Mouse (Mus musculus): Measurements from ENCODE around the gene Bbip1. TPM values are rescaled to one million over a fixed set of nuclear protein-coding genes. Genes with fewer than 3 reads are reported as not detected.

The Bbip1 gene
- total and polyA plus RNA-seq, 3 experiments, result 71.3 to 75.9 TPM; not detected in 1

- TF ChIP-seq SIN3A (IDR thresholded peaks at IDR 0.05; ENCODE audit: low read length) (peak; percentile 60; the same call in 1 of the 2 replicates), NELFE (IDR thresholded peaks at IDR 0.05; ENCODE audit: low read depth, low read length) (no peak), ZC3H11A (IDR thresholded peaks at IDR 0.05; ENCODE audit: low read depth, low read length) (no peak), MYC (IDR thresholded peaks at IDR 0.05; ENCODE audit: low read depth, low read length) (0 out of 2 replicates have a peak, but pooled peaks have one; percentile 73), RCOR1 (IDR thresholded peaks at IDR 0.05; ENCODE audit: low read depth, low read length) (no peak; the same call in 1 of the 2 replicates), CTCF (IDR thresholded peaks at IDR 0.05 in 2 of 3, conservative IDR thresholded peaks at IDR 0.05 in 1 of 3; ENCODE audit: control insufficient read depth in 1 of 3, insufficient read depth in 1 of 3, low read depth in 2 of 3, low read length in 3 of 3, poor library complexity in 1 of 3, severe bottlenecking in 1 of 3) (no peak), TBP (IDR thresholded peaks at IDR 0.05; ENCODE audit: low read depth, low read length) (no peak), JUND (IDR thresholded peaks at IDR 0.05; ENCODE audit: low read depth, low read length) (no peak), UBTF (IDR thresholded peaks at IDR 0.05; ENCODE audit: borderline replicate concordance, insufficient read depth, low read depth, low read length) (no peak), MEF2A (IDR thresholded peaks at IDR 0.05; ENCODE audit: extremely low read depth, insufficient replicate concordance, low read depth, low read length, poor library complexity, severe bottlenecking) (no peak), USF2 (IDR thresholded peaks at IDR 0.05; ENCODE audit: borderline replicate concordance in 1 of 2, insufficient read depth in 1 of 2, low read depth in 1 of 2, low read length in 2 of 2) (no peak), HCFC1 (IDR thresholded peaks at IDR 0.05; ENCODE audit: low read depth, low read length) (no peak), MXI1 (IDR thresholded peaks at IDR 0.05; ENCODE audit: low read depth, low read length) (peak; percentile 52; the same call in 1 of the 2 replicates), POLR2AphosphoS2 (IDR thresholded peaks at IDR 0.05; ENCODE audit: low read length) (peak; percentile 42; the same call in 1 of the 2 replicates), CHD2 (IDR thresholded peaks at IDR 0.05; ENCODE audit: low read length) (no peak), TCF12 (IDR thresholded peaks at IDR 0.05; ENCODE audit: low read depth, low read length) (peak; percentile 66), MYB (IDR thresholded peaks at IDR 0.05; ENCODE audit: low read depth, low read length) (no peak), ZNF384 (IDR thresholded peaks at IDR 0.05; ENCODE audit: low read depth, low read length) (peak; percentile 95), E2F4 (IDR thresholded peaks at IDR 0.05; ENCODE audit: borderline replicate concordance, low read depth, low read length) (no peak), NRF1 (IDR thresholded peaks at IDR 0.05; ENCODE audit: insufficient read depth, low read depth, low read length, poor library complexity, severe bottlenecking) (no peak), SMC3 (IDR thresholded peaks at IDR 0.05; ENCODE audit: low read depth, low read length) (no peak), ETS1 (IDR thresholded peaks at IDR 0.05; ENCODE audit: low read depth, low read length) (peak; percentile 18; the same call in 1 of the 2 replicates)
Measured at GRCm38 (mm10) chr19:53929218-53929617, 15.2 kb downstream of the Bbip1 start (continued).

GRCm38 (mm10) chr19:53926705-53927104 lies 17.7 kb downstream of the Bbip1 start:
- Histone ChIP-seq H3K27me3 (ENCODE audit: control insufficient read depth in 1 of 2, insufficient read depth in 2 of 2, low read length in 2 of 2) (no peaks in the 10 kb centered on the region), H3K4me1 (ENCODE audit: control insufficient read depth in 1 of 2, insufficient read depth in 2 of 2, low read length in 2 of 2) (peaks cover 11 to 26% of the 10 kb centered on the region in 2 experiments), H3K9me3 (replicated peaks; ENCODE audit: insufficient read depth, low read length) (no peaks in the 10 kb centered on the region), H3K9ac (ENCODE audit: control insufficient read depth, low read depth, low read length, poor library complexity, severe bottlenecking) (no peak overlapping the region), H3K36me3 (ENCODE audit: control insufficient read depth in 1 of 2, insufficient read depth in 2 of 2, low read length in 2 of 2) (peaks cover 19 to 25% of the 10 kb centered on the region in 2 experiments), H3K79me2 (ENCODE audit: control insufficient read depth, insufficient read depth, low read length, poor library complexity) (no peaks in the 10 kb centered on the region), H3K27ac (ENCODE audit: control insufficient read depth, low read depth, low read length) (no peak overlapping the region), H3K4me3 (ENCODE audit: control insufficient read depth in 1 of 2, insufficient read depth in 1 of 2, low read depth in 2 of 2, low read length in 2 of 2) (no peak overlapping the region)
- DNase-seq (ENCODE audit: low read depth, low spot score), result no peak
- TF ChIP-seq MAFK (IDR thresholded peaks at IDR 0.05; ENCODE audit: borderline replicate concordance, low read depth, low read length), result no peak
- no peak for TF ChIP-seq ZKSCAN1 (IDR thresholded peaks at IDR 0.05; ENCODE audit: low read depth, low read length)
- TF ChIP-seq HCFC1 (IDR thresholded peaks at IDR 0.05; ENCODE audit: low read depth, low read length), result no peak
- peak; percentile 88 for TF ChIP-seq ZNF384 (IDR thresholded peaks at IDR 0.05; ENCODE audit: low read depth, low read length)
- no peak for TF ChIP-seq MXI1 (IDR thresholded peaks at IDR 0.05; ENCODE audit: low read depth, low read length)
- peak; percentile 56; the same call in 1 of the 2 replicates for TF ChIP-seq ETS1 (IDR thresholded peaks at IDR 0.05; ENCODE audit: low read depth, low read length)
- TF ChIP-seq E2F4 (IDR thresholded peaks at IDR 0.05; ENCODE audit: borderline replicate concordance, low read depth, low read length), result no peak
- TF ChIP-seq TCF12 (IDR thresholded peaks at IDR 0.05; ENCODE audit: low read depth, low read length), result no peak
- no peak for TF ChIP-seq USF2 (IDR thresholded peaks at IDR 0.05; ENCODE audit: borderline replicate concordance in 1 of 2, insufficient read depth in 1 of 2, low read depth in 1 of 2, low read length in 2 of 2)
- TF ChIP-seq MAX (IDR thresholded peaks at IDR 0.05; ENCODE audit: low read length), result no peak
- TF ChIP-seq GATA1 (IDR thresholded peaks at IDR 0.05; ENCODE audit: low read depth, low read length), result peak; percentile 63; the same call in 1 of the 2 replicates
- TF ChIP-seq RAD21 (IDR thresholded peaks at IDR 0.05; ENCODE audit: low read depth, low read length), result no peak
- no peak for TF ChIP-seq JUND (IDR thresholded peaks at IDR 0.05; ENCODE audit: low read depth, low read length)
- no peak for TF ChIP-seq POLR2A (IDR thresholded peaks at IDR 0.05; ENCODE audit: control insufficient read depth in 1 of 2, insufficient read depth in 1 of 2, low read depth in 1 of 2, low read length in 2 of 2, poor library complexity in 1 of 2)
- TF ChIP-seq RCOR1 (IDR thresholded peaks at IDR 0.05; ENCODE audit: low read depth, low read length), result no peak
- TF ChIP-seq TAL1 (IDR thresholded peaks at IDR 0.05; ENCODE audit: low read length), result no peak
- TF ChIP-seq CHD2 (IDR thresholded peaks at IDR 0.05; ENCODE audit: low read length), result no peak
- TF ChIP-seq POLR2AphosphoS2 (IDR thresholded peaks at IDR 0.05; ENCODE audit: low read length), result no peak
- TF ChIP-seq ZC3H11A (IDR thresholded peaks at IDR 0.05; ENCODE audit: low read depth, low read length), result no peak
- no peak for TF ChIP-seq MAZ (IDR thresholded peaks at IDR 0.05; ENCODE audit: low read depth, low read length)
- TF ChIP-seq ELF1 (IDR thresholded peaks at IDR 0.05; ENCODE audit: low read depth, low read length), result no peak
- TF ChIP-seq USF1 (IDR thresholded peaks at IDR 0.05; ENCODE audit: low read depth, low read length), result no peak
- no peak for TF ChIP-seq BHLHE40 (IDR thresholded peaks at IDR 0.05; ENCODE audit: borderline replicate concordance, low read depth, low read length)

Data from MEL (cell line).